Mouse (Mus musculus): ENCODE results near the gene Snx12.

- TF ChIP-seq CTCF (IDR thresholded peaks at IDR 0.05; ENCODE audit: extremely low read depth, insufficient read length, insufficient replicate concordance, low read depth, low read length): 0 out of 2 replicates have a peak, but pooled peaks have one; percentile 15
- TF ChIP-seq POLR2A (IDR thresholded peaks at IDR 0.05; ENCODE audit: low read depth, low read length): no peak
These were observed 34.2 kb upstream of the Snx12 start for GRCm38 (mm10) chrX:101256603-101257002.
